In genomic region chr6:146490416-146490960, GRCm38 (mm10) we compare ENCODE assay signal across 23 mouse cellular contexts. TPM values are rescaled to one million over a fixed set of nuclear protein-coding genes. Genes with fewer than 3 reads are reported as not detected.
DNase-seq lines count a peak whose midpoint lies in the region; ATAC-seq and TF ChIP-seq lines count a peak whose summit lies in the region.
"Had no signal": no experiment of that assay in that cellular context is flagged by ENCODE, and none has a peak within 500 bp of the region (broad histone marks: within the 10 kb centered on the region; RNA-seq: fewer than 3 reads in every experiment).

No protein-coding gene starts in this region.

- peaks cover 4% of the 10 kb centered on the region; the same call in 1 of the 2 replicates for H3K4me1 ChIP-seq in kidney, embryonic 15.5 days
- H3K4me1 ChIP-seq in liver, adult 2 months (ENCODE audit: control insufficient read depth, insufficient read depth, low read length), result peaks cover 28% of the 10 kb centered on the region
- 0 out of 2 replicates have a peak, but pooled peaks cover 5% of the 10 kb centered on the region for H3K4me1 ChIP-seq in liver, embryonic 12.5 days
- H3K4me1 ChIP-seq: forebrain, embryonic 12.5 days had no signal

- peak; percentile 56 for DNase-seq in kidney, adult 11 months
- DNase-seq in liver, adult 2 months (ENCODE audit: extremely low read depth, low read depth, low spot score), result peak; percentile 40
- peak; percentile 40 to 62 for DNase-seq in kidney, postnatal 36 days
- no peak for DNase-seq in right cerebral cortex, adult 2 months (ENCODE audit: low spot score in 2 of 2)
- DNase-seq: adrenal gland, adult 8-10 months; cerebellum, adult 8-10 months; heart, adult 2 months; layer of hippocampus, adult 9-11 months; left cerebral cortex, postnatal 4 days; liver; lung, adult 18-20 months; lung, postnatal 14 days; midbrain, embryonic 14.5 days had no signal

- H3K79me2 ChIP-seq in liver, adult 2 months (ENCODE audit: control insufficient read depth, insufficient read depth, low read length), result peaks cover 30% of the 10 kb centered on the region

- no peak for ATAC-seq in kidney, embryonic 15.5 days (replicated peaks; ENCODE audit: low FRiP score)
- ATAC-seq in liver, embryonic 12.5 days, result no peak
- peak; percentile 21 for ATAC-seq in CD4-positive, CD25-positive, alpha-beta regulatory T cell, adult 4 months
- ATAC-seq: intestine, embryonic 16.5 days; Patski had no signal

- no peak for TF ChIP-seq POLR2A in liver, adult 2 months (IDR thresholded peaks at IDR 0.05; ENCODE audit: extremely low read depth, insufficient read depth, low read length)

- H3K27ac ChIP-seq in kidney, embryonic 15.5 days, result no peak overlapping the region
- no peak overlapping the region for H3K27ac ChIP-seq in liver, adult 2 months (replicated peaks; ENCODE audit: insufficient read depth, low read depth, low read length)
- no peak overlapping the region for H3K27ac ChIP-seq in liver, embryonic 12.5 days
- H3K27ac ChIP-seq: forebrain, embryonic 12.5 days; heart, adult 2 months; hindbrain, embryonic 14.5 days; left cerebral cortex, adult 2 months; stomach, embryonic 15.5 days had no signal

- no peaks in the 10 kb centered on the region for H3K9me3 ChIP-seq in kidney, embryonic 15.5 days (replicated peaks)
- no peaks in the 10 kb centered on the region for H3K9me3 ChIP-seq in liver, embryonic 12.5 days (replicated peaks)
- H3K9me3 ChIP-seq: forebrain, embryonic 12.5 days; stomach, embryonic 15.5 days had no signal

- H3K36me3 ChIP-seq in kidney, embryonic 15.5 days, result no peaks in the 10 kb centered on the region
- H3K36me3 ChIP-seq in liver, adult 2 months (ENCODE audit: control insufficient read depth, insufficient read depth, low read length), result no peaks in the 10 kb centered on the region
- no peaks in the 10 kb centered on the region for H3K36me3 ChIP-seq in liver, embryonic 12.5 days
- H3K36me3 ChIP-seq: forebrain, embryonic 12.5 days; stomach, embryonic 15.5 days had no signal

- WGBS in kidney, embryonic 15.5 days, result 85% methylated on average over 9 of the region's 9 CpGs
- WGBS in liver, adult 2 months, result 87% methylated on average over 9 of the region's 9 CpGs
- 62% methylated on average over 9 of the region's 9 CpGs for WGBS in liver, embryonic 12.5 days (ENCODE audit: insufficient replicate concordance)

- no peak overlapping the region for H3K9ac ChIP-seq in kidney, embryonic 15.5 days
- H3K9ac ChIP-seq in liver, adult 2 months (ENCODE audit: low read depth, low read length), result no peak overlapping the region
- no peak overlapping the region for H3K9ac ChIP-seq in liver, embryonic 12.5 days
- H3K9ac ChIP-seq: forebrain, embryonic 12.5 days; hindbrain, embryonic 14.5 days; stomach, embryonic 15.5 days had no signal

- H3K4me2 ChIP-seq in kidney, embryonic 15.5 days, result no peak overlapping the region
- H3K4me2 ChIP-seq in liver, embryonic 12.5 days, result no peak overlapping the region
- H3K4me2 ChIP-seq: forebrain, embryonic 12.5 days; hindbrain, embryonic 14.5 days; stomach, embryonic 15.5 days had no signal

- no peak overlapping the region for H3K4me3 ChIP-seq in kidney, embryonic 15.5 days (replicated peaks)
- no peak overlapping the region for H3K4me3 ChIP-seq in liver, adult 2 months (ENCODE audit: insufficient read depth, low read depth, low read length)
- H3K4me3 ChIP-seq in liver, embryonic 12.5 days, result no peak overlapping the region
- H3K4me3 ChIP-seq: forebrain, embryonic 12.5 days; heart, adult 2 months; left cerebral cortex, adult 2 months; myocyte; stomach, embryonic 15.5 days had no signal

- no peak for TF ChIP-seq CTCF in liver, adult 2 months (IDR thresholded peaks at IDR 0.05; ENCODE audit: low read depth, low read length)

- no peaks in the 10 kb centered on the region for H3K27me3 ChIP-seq in kidney, embryonic 15.5 days
- no peaks in the 10 kb centered on the region for H3K27me3 ChIP-seq in liver, adult 2 months (ENCODE audit: control insufficient read depth, insufficient read depth, low read length)
- peaks cover 9% of the 10 kb centered on the region; the same call in 1 of the 2 replicates for H3K27me3 ChIP-seq in liver, embryonic 12.5 days (replicated peaks)
- H3K27me3 ChIP-seq: forebrain, embryonic 12.5 days; Patski; stomach, embryonic 15.5 days had no signal

RNA-seq across cellular contexts. Expression of gene Itpr2, which starts 11.5 kb away (rescaled TPM):
- polyA plus RNA-seq in kidney, embryonic 15.5 days (2015; fragmentation: Nextera tagmentation; extraction: Ambion mirVana), result 11.6 and 15.0 TPM in 2 replicates
- total RNA-seq in liver, adult 2 months (2014; rRNA removed), result 22.9 and 27.0 TPM in 2 replicates
- 6.6 and 9.5 TPM in 2 replicates for polyA plus RNA-seq in liver, adult 2 months (2012; rRNA removed)
- 2.8 and 4.1 TPM in 2 replicates for polyA plus RNA-seq in liver, embryonic 12.5 days (2016; fragmentation: Nextera tagmentation; extraction: Ambion mirVana)
- polyA plus RNA-seq in CD4-positive, CD25-positive, alpha-beta regulatory T cell, adult 4 months (2017; shearing (Covaris generic)), result 10 to 100 TPM; 69.7 to 84.1 TPM

Comparison
In these comparisons a context has a peak if more than half of its experiments do, and no peak if none do; other contexts are left out.
1. DNase-seq: peak in kidney, adult 11 months (single experiment), liver, adult 2 months (single experiment) and kidney, postnatal 36 days (2 of 2); none in right cerebral cortex, adult 2 months (0 of 2).